Comparison of ENCODE assay signal across 16 mouse cellular contexts in the genomic region with DNA sequence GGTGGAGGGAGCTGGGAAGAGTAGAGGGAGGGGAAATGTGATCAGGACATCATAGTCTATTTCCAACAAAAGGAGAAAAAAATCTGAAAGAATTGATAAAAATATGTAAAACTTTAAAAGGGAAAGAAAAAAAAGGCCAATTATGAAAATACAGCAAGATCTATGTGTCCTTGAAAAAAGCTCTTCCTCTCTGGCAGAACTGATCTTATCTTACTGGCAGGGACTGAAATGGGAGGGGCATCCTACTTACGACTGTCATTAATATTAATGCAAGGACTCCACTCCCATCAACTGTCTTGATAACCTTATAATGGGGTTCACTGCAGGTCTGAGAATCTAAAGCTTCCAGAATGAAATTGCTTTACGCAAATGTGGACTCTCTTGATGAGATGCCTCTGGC.
"Had no signal": no experiment of that assay in that cellular context is flagged by ENCODE, and none has a peak within 500 bp of the region (broad histone marks: within the 10 kb centered on the region; RNA-seq: fewer than 3 reads in every experiment).

No protein-coding gene starts in this region.

- H3K36me3 ChIP-seq: kidney, embryonic 15.5 days; limb, embryonic 12.5 days; limb, embryonic 15.5 days; neural tube, embryonic 12.5 days had no signal

- DNase-seq: kidney, adult 8-10 months; kidney, postnatal 10 days; kidney, postnatal 36 days; left cerebral cortex, postnatal 4 days; liver, postnatal 0 days; lung, embryonic 14.5 days; thymus, adult 18-20 months; thymus, postnatal 36 days had no signal

- H3K4me2 ChIP-seq: kidney, embryonic 15.5 days; limb, embryonic 12.5 days; limb, embryonic 15.5 days; liver, embryonic 11.5 days; lung, embryonic 14.5 days; neural tube, embryonic 12.5 days had no signal

- ATAC-seq: liver, postnatal 0 days; lung, postnatal 0 days had no signal

- H3K27me3 ChIP-seq: kidney, embryonic 15.5 days; limb, embryonic 12.5 days; limb, embryonic 15.5 days; neural tube, embryonic 12.5 days had no signal

- H3K4me3 ChIP-seq: kidney, embryonic 15.5 days; limb, embryonic 12.5 days; limb, embryonic 15.5 days; neural tube, embryonic 12.5 days had no signal

- H3K4me1 ChIP-seq: kidney, embryonic 15.5 days; limb, embryonic 12.5 days; limb, embryonic 15.5 days; neural tube, embryonic 12.5 days had no signal

- H3K27ac ChIP-seq: kidney, embryonic 15.5 days; limb, embryonic 12.5 days; limb, embryonic 15.5 days; liver, embryonic 14.5 days; macrophage; neural tube, embryonic 12.5 days had no signal

- H3K9ac ChIP-seq: kidney, embryonic 15.5 days; limb, embryonic 12.5 days; limb, embryonic 15.5 days; liver, embryonic 14.5 days; liver, postnatal 0 days; lung, embryonic 14.5 days; neural tube, embryonic 12.5 days had no signal

- H3K9me3 ChIP-seq: kidney, embryonic 15.5 days; limb, embryonic 12.5 days; limb, embryonic 15.5 days; neural tube, embryonic 12.5 days had no signal
